Mouse (Mus musculus): ENCODE measurements around the gene Atg10. TPM values are rescaled to one million over a fixed set of nuclear protein-coding genes. Genes with fewer than 3 reads are reported as not detected.

The Atg10 gene
- total and polyA plus RNA-seq, 3 experiments, result 2.0 to 4.3 TPM; not detected in 1

DNA sequence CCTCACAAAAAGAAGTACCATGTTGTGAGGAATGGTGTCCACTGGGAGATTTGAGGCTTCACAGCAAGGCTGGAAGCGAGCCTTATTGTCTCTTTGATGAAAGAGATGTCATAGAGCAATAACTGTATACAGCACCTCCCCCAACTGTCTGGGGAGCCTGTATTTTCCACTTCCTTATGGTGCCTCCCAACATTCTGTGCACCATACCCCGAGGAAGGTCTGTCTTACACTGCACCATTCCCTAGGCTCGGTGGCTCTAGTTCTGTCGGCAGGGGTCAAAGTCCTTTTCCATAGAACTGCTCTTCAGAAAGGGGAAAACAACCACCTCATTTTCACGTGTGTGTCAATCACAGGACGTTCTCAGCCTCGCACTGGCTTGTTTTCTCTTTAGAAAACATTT is 69.1 kb downstream of the Atg10 start:
- no peaks in the 10 kb centered on the region for H3K9me3 ChIP-seq (replicated peaks; ENCODE audit: insufficient read depth, low read length)
- no peak overlapping the region for H3K27ac ChIP-seq (ENCODE audit: control insufficient read depth, low read depth, low read length)
- TF ChIP-seq BHLHE40 (IDR thresholded peaks at IDR 0.05; ENCODE audit: borderline replicate concordance, low read depth, low read length), result no peak
- TF ChIP-seq NRF1 (IDR thresholded peaks at IDR 0.05; ENCODE audit: insufficient read depth, low read depth, low read length, poor library complexity, severe bottlenecking), result no peak
- TF ChIP-seq TAL1 (IDR thresholded peaks at IDR 0.05; ENCODE audit: low read length), result no peak
- TF ChIP-seq ELF1 (IDR thresholded peaks at IDR 0.05; ENCODE audit: low read depth, low read length), result no peak
- no peak for TF ChIP-seq KAT2A (conservative IDR thresholded peaks at IDR 0.05; ENCODE audit: low read depth, low read length)
- TF ChIP-seq MYB (IDR thresholded peaks at IDR 0.05; ENCODE audit: low read depth, low read length), result no peak
- TF ChIP-seq GABPA (IDR thresholded peaks at IDR 0.05; ENCODE audit: low read depth, low read length), result no peak
- no peak for TF ChIP-seq JUND (IDR thresholded peaks at IDR 0.05; ENCODE audit: low read depth, low read length)
- TF ChIP-seq POLR2A (IDR thresholded peaks at IDR 0.05; ENCODE audit: control insufficient read depth in 1 of 2, insufficient read depth in 1 of 2, low read depth in 1 of 2, low read length in 2 of 2, poor library complexity in 1 of 2), result no peak
- no peak for TF ChIP-seq CTCF (IDR thresholded peaks at IDR 0.05 in 2 of 3, conservative IDR thresholded peaks at IDR 0.05 in 1 of 3; ENCODE audit: control insufficient read depth in 1 of 3, insufficient read depth in 1 of 3, low read depth in 2 of 3, low read length in 3 of 3, poor library complexity in 1 of 3, severe bottlenecking in 1 of 3)
- TF ChIP-seq NELFE (IDR thresholded peaks at IDR 0.05; ENCODE audit: low read depth, low read length), result no peak
- no peak for TF ChIP-seq TBP (IDR thresholded peaks at IDR 0.05; ENCODE audit: low read depth, low read length)
- no peak for TF ChIP-seq MAZ (IDR thresholded peaks at IDR 0.05; ENCODE audit: low read depth, low read length)
- TF ChIP-seq MEF2A (IDR thresholded peaks at IDR 0.05; ENCODE audit: extremely low read depth, insufficient replicate concordance, low read depth, low read length, poor library complexity, severe bottlenecking), result no peak
- DNase-seq (ENCODE audit: low read depth, low spot score), result no peak
- H3K4me3 ChIP-seq (ENCODE audit: control insufficient read depth in 1 of 2, insufficient read depth in 1 of 2, low read depth in 2 of 2, low read length in 2 of 2), result no peak overlapping the region
- no peaks in the 10 kb centered on the region for H3K36me3 ChIP-seq (ENCODE audit: control insufficient read depth in 1 of 2, insufficient read depth in 2 of 2, low read length in 2 of 2)
- H3K9ac ChIP-seq (ENCODE audit: control insufficient read depth, low read depth, low read length, poor library complexity, severe bottlenecking), result no peak overlapping the region
- H3K4me1 ChIP-seq (ENCODE audit: control insufficient read depth in 1 of 2, insufficient read depth in 2 of 2, low read length in 2 of 2), result peaks cover 0 to 4% of the 10 kb centered on the region in 2 experiments; a peak in 2 of 4 replicates
- H3K27me3 ChIP-seq (ENCODE audit: control insufficient read depth in 1 of 2, insufficient read depth in 2 of 2, low read length in 2 of 2), result no peaks in the 10 kb centered on the region
- no peaks in the 10 kb centered on the region for H3K79me2 ChIP-seq (ENCODE audit: control insufficient read depth, insufficient read depth, low read length, poor library complexity)

DNA sequence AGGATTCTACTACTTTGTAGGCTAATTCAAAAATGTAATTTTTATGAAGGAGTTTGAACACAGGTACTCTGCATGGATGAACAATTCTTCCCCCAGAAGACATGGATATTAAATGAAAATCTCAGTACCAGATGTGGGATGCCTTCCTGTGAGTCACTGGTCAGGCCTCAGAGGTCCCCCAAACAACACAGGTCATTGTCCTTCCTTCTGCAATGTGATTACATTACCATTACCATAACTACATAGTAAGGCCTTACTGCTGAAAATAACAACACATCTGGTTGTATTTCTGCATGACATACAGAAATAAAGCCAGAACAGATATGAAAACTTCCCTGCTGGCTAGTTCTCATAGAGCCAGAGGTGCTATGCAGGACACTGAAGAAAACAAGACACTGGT is 87.4 kb downstream of the Atg10 start:
- no peak overlapping the region for H3K9ac ChIP-seq (ENCODE audit: control insufficient read depth, low read depth, low read length, poor library complexity, severe bottlenecking)
- no peaks in the 10 kb centered on the region for H3K79me2 ChIP-seq (ENCODE audit: control insufficient read depth, insufficient read depth, low read length, poor library complexity)
- H3K27me3 ChIP-seq (ENCODE audit: control insufficient read depth in 1 of 2, insufficient read depth in 2 of 2, low read length in 2 of 2), result no peaks in the 10 kb centered on the region
- DNase-seq (ENCODE audit: low read depth, low spot score), result no peak
- H3K36me3 ChIP-seq (ENCODE audit: control insufficient read depth in 1 of 2, insufficient read depth in 2 of 2, low read length in 2 of 2), result no peaks in the 10 kb centered on the region
- peaks cover 0 to 4% of the 10 kb centered on the region in 2 experiments; a peak in 1 of 4 replicates for H3K4me1 ChIP-seq (ENCODE audit: control insufficient read depth in 1 of 2, insufficient read depth in 2 of 2, low read length in 2 of 2)
- no peak overlapping the region for H3K4me3 ChIP-seq (ENCODE audit: control insufficient read depth in 1 of 2, insufficient read depth in 1 of 2, low read depth in 2 of 2, low read length in 2 of 2)
- H3K27ac ChIP-seq (ENCODE audit: control insufficient read depth, low read depth, low read length), result no peak overlapping the region
- TF ChIP-seq MAFK (IDR thresholded peaks at IDR 0.05; ENCODE audit: borderline replicate concordance, low read depth, low read length) (no peak), MAZ (IDR thresholded peaks at IDR 0.05; ENCODE audit: low read depth, low read length) (no peak), CHD2 (IDR thresholded peaks at IDR 0.05; ENCODE audit: low read length) (no peak), TBP (IDR thresholded peaks at IDR 0.05; ENCODE audit: low read depth, low read length) (no peak), NELFE (IDR thresholded peaks at IDR 0.05; ENCODE audit: low read depth, low read length) (no peak), MYB (IDR thresholded peaks at IDR 0.05; ENCODE audit: low read depth, low read length) (no peak), GATA1 (IDR thresholded peaks at IDR 0.05; ENCODE audit: low read depth, low read length) (no peak), ZC3H11A (IDR thresholded peaks at IDR 0.05; ENCODE audit: low read depth, low read length) (no peak), MAX (IDR thresholded peaks at IDR 0.05; ENCODE audit: low read length) (no peak), ZKSCAN1 (IDR thresholded peaks at IDR 0.05; ENCODE audit: low read depth, low read length) (no peak), UBTF (IDR thresholded peaks at IDR 0.05; ENCODE audit: borderline replicate concordance, insufficient read depth, low read depth, low read length) (no peak), RAD21 (IDR thresholded peaks at IDR 0.05; ENCODE audit: low read depth, low read length) (no peak), MYC (IDR thresholded peaks at IDR 0.05; ENCODE audit: low read depth, low read length) (no peak), EP300 (IDR thresholded peaks at IDR 0.05; ENCODE audit: low read depth in 1 of 2, low read length in 2 of 2) (no peak), ZNF384 (IDR thresholded peaks at IDR 0.05; ENCODE audit: low read depth, low read length) (no peak), E2F4 (IDR thresholded peaks at IDR 0.05; ENCODE audit: borderline replicate concordance, low read depth, low read length) (no peak), SIN3A (IDR thresholded peaks at IDR 0.05; ENCODE audit: low read length) (no peak), CTCF (IDR thresholded peaks at IDR 0.05 in 2 of 3, conservative IDR thresholded peaks at IDR 0.05 in 1 of 3; ENCODE audit: control insufficient read depth in 1 of 3, insufficient read depth in 1 of 3, low read depth in 2 of 3, low read length in 3 of 3, poor library complexity in 1 of 3, severe bottlenecking in 1 of 3) (no peak)
- H3K9me3 ChIP-seq (replicated peaks; ENCODE audit: insufficient read depth, low read length), result no peaks in the 10 kb centered on the region

Measured in MEL (cell line).